Mouse (Mus musculus) neural tube, embryonic 14.5 days (tissue): ENCODE results near the gene Nmi. TPM values are rescaled to one million over a fixed set of nuclear protein-coding genes. Genes with fewer than 3 reads are reported as not detected.
A peak's percentile ranks its signal among the peaks of the same experiment; 100 is the strongest.

Experiments used
- ATAC-seq: fragments of 200-750 bp; cut with Nextera tagmentation; 2 replicates; pipeline ENCODE4 v1.8.0; 2017; ENCODE audit warnings: low read depth, mild to moderate bottlenecking, moderate TSS enrichment, moderate library complexity
- H3K27ac ChIP-seq: fragments of 300-500 bp; sonication (generic); 2 replicates; pipeline ENCODE4 v1.5.1; 2014; ENCODE audit warnings: low read depth, mild to moderate bottlenecking, control low read depth, low read length, moderate library complexity, mixed read lengths
- H3K27me3 ChIP-seq: fragments of 300-500 bp; sonication (generic); 2 replicates; pipeline ENCODE4 v1.6.1; 2014; ENCODE audit warnings: low read length; ENCODE audit not compliant: control insufficient read depth, insufficient read depth
- H3K36me3 ChIP-seq: fragments of 300-500 bp; sonication (generic); 2 replicates; pipeline ENCODE4 v1.6.1; 2014; ENCODE audit warnings: low read length, mixed read lengths; ENCODE audit not compliant: control insufficient read depth, insufficient read depth
- H3K4me1 ChIP-seq: fragments of 300-500 bp; sonication (generic); 2 replicates; pipeline ENCODE4 v1.6.1; 2014; ENCODE audit warnings: low read length; ENCODE audit not compliant: control insufficient read depth, insufficient read depth
- H3K4me2 ChIP-seq: fragments of 300-500 bp; sonication (generic); 2 replicates; pipeline ENCODE4 v1.6.1; 2014; ENCODE audit warnings: mild to moderate bottlenecking, low read depth, low read length, control low read depth
- H3K4me3 ChIP-seq: fragments of 300-500 bp; sonication (generic); 2 replicates; pipeline ENCODE4 v1.5.1; 2014; ENCODE audit warnings: low read depth, low read length, control low read depth, mixed read lengths
- H3K9ac ChIP-seq: fragments of 300-500 bp; sonication (generic); replicated peaks from 2 replicates; pipeline ENCODE4 v1.6.1; 2014; ENCODE audit warnings: low read depth, mild to moderate bottlenecking, control low read depth, low read length, mixed read lengths
- H3K9me3 ChIP-seq: fragments of 300-500 bp; sonication (generic); 2 replicates; pipeline ENCODE4 v1.6.1; 2016; ENCODE audit warnings: low read length; ENCODE audit not compliant: control insufficient read depth
- WGBS: fragments of 180-500 bp; shearing (Covaris S2); extraction: QIAGEN DNeasy Blood & Tissue Kit; methylation state at CpG from one replicate; pipeline ENCODE4 v1.1.7; 2014; 5-methylcytosine and 5-hydroxymethylcytosine counted together
- polyA plus RNA-seq: library from polyadenylated mRNA; unstranded; fragments of >200 nt; fragmentation: Nextera tagmentation; extraction: Ambion mirVana; gene quantifications from 2 replicates; pipeline ENCODE4 v1.2.1, GENCODE M21; 2014

The Nmi gene
- polyA plus RNA-seq, 1 experiment from 2014 or later = 2.7 TPM

DNA sequence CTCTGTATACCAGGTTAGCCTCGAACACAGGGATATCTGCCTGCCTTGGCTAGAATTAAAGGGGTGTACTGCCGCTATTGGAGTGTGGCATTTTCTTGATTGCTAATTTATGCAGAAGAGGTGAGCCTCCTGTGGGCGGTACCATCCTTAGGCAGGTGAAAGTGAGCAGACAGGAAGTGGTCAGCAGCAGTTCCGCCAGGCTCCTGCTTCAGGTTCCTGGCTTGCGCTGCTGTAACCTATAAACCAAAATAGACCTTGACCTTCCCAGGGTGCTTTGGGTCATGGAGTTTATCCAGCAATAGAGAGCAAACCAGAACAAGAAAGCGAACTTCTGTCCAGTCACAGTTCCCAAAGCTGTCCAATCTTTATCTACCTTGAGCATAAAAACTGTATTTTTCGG lies 37.4 kb downstream of the Nmi start:
- no peaks in the 10 kb centered on the region for H3K4me1 ChIP-seq
- WGBS = 90% methylated on average over 7 of the region's 7 CpGs
- H3K27me3 ChIP-seq = no peaks in the 10 kb centered on the region
- no peak overlapping the region for H3K9ac ChIP-seq
- no peaks in the 10 kb centered on the region for H3K36me3 ChIP-seq
- H3K9me3 ChIP-seq = no peaks in the 10 kb centered on the region
- H3K4me3 ChIP-seq = no peak overlapping the region
- H3K4me2 ChIP-seq = no peak overlapping the region
- ATAC-seq = no peak
- no peak overlapping the region for H3K27ac ChIP-seq

DNA sequence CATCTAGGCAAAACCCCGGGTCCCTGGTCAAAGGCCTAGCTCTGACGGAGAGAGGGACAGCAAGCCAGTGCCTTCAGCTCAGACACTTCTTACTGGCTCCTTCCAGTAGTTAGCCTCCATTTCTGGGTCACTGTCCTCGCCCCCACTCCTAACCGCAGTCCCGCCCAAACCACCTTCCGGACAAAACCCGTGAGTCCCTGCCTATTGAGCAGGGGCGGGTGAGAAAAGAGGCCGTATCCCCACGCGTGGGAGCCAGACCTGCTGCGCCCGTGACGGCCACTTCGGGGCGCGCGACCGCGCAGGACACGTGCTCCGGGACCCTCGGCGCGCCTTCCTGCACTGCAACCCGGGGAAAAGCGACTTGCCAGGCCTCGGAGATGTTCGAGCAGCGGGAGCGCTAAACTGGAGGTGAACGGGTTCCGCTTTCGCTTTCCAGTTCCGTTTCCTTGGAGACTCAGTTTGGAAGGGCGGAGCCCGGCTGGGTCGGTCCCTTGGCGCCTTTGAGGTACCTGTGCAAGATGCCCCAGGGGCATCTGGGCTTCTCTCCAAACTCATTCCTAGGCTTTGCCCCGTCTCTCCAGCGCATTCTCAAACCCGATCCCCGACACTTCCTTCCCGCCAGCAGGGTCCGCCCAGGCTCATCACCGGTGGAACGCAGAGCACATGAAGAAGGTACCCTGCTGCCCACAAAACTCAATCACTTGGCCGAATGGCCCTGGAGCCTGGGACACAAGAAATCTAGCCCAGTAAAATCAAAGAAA lies 38.5 kb downstream of the Nmi start, which contains the start of gene Rbm43:
Rbm43 (minus strand) TSS at position 590 of the 761 bp plus-strand sequence.
- H3K4me2 ChIP-seq = peak within 1 kb of the TSS; percentile 92
- H3K36me3 ChIP-seq = no peaks in the 10 kb centered on the region
- peak within 1 kb of the TSS; percentile 46 for H3K9ac ChIP-seq
- peak within 1 kb of the TSS; percentile 49 for H3K4me3 ChIP-seq
- H3K4me1 ChIP-seq = no peaks in the 10 kb centered on the region
- 1% methylated on average over 48 of the region's 48 CpGs for WGBS
- no peak within 1 kb of the TSS for H3K27ac ChIP-seq
- ATAC-seq = peak; percentile 89
- H3K9me3 ChIP-seq = no peaks in the 10 kb centered on the region
- no peaks in the 10 kb centered on the region for H3K27me3 ChIP-seq

DNA sequence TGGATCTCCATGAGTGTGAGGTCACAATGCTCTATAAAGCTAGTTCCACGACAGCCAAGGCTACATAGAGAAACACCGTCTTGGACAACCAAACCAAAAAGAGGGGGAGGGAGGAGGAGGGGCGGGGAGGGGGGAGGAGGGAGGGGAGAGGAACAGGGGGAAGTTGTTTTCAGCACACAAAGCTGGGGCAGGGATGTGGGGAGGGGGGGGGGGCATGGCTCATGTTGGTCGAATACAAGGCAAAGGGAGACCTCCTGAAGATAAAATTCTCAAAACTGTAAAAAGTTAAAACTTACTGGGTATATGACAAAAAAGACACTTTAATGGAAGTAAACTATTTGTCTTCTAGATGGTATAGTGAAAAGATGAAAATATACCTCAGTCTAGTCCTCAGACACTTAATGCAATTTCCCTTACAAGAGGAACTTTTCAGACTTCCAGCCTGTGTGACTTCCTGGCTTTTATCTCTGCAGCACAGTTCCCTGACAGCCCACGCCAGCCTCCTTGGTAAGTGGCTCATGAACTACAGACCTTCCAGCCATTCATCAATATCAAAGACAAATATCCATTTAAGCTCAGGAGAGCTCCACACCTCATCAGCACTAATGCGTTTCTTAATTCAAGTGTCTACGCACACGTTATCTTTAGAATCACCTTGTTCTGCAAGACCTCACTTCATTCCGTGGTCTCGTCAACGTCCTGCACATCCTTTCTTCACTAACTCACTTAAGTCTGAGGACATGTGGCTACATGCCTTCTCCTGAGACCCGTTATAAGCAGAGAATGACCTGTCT lies 39.8 kb downstream of the Nmi start:
- Histone ChIP-seq H3K36me3 (no peaks in the 10 kb centered on the region), H3K4me2 (peak overlapping the region; percentile 92; the same call in 1 of the 2 replicates), H3K4me3 (no peak overlapping the region), H3K9me3 (no peaks in the 10 kb centered on the region), H3K4me1 (no peaks in the 10 kb centered on the region), H3K27me3 (no peaks in the 10 kb centered on the region), H3K27ac (no peak overlapping the region), H3K9ac (no peak overlapping the region)
- 0 out of 2 replicates have a peak, but pooled peaks have one; percentile 35 for ATAC-seq
- WGBS = 59% methylated on average over 12 of the region's 12 CpGs

DNA sequence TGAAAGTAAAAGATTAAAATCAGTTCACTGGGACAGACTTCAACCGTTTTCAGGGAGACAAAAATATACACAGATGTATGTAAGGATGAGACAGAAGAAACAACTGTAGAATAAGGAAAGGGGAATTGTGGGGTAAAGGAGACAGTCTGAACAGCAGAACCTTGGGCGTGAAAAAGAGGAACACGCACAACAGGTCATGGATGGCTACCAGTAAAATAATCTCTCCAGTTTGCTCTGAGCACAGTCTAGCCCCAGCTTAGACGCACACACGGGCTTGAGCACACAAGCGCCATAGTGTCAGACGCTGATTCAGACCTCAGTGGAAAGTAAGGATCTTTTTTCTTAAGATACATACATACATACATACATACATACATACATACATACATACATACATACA lies 42.1 kb downstream of the Nmi start:
- 91% methylated on average over 7 of the region's 7 CpGs for WGBS
- no peaks in the 10 kb centered on the region for H3K27me3 ChIP-seq
- no peak overlapping the region for H3K4me3 ChIP-seq
- H3K4me1 ChIP-seq = no peaks in the 10 kb centered on the region
- no peak overlapping the region for H3K9ac ChIP-seq
- ATAC-seq = no peak
- no peaks in the 10 kb centered on the region for H3K36me3 ChIP-seq
- H3K27ac ChIP-seq = no peak overlapping the region
- no peak overlapping the region for H3K4me2 ChIP-seq
- H3K9me3 ChIP-seq = no peaks in the 10 kb centered on the region

DNA sequence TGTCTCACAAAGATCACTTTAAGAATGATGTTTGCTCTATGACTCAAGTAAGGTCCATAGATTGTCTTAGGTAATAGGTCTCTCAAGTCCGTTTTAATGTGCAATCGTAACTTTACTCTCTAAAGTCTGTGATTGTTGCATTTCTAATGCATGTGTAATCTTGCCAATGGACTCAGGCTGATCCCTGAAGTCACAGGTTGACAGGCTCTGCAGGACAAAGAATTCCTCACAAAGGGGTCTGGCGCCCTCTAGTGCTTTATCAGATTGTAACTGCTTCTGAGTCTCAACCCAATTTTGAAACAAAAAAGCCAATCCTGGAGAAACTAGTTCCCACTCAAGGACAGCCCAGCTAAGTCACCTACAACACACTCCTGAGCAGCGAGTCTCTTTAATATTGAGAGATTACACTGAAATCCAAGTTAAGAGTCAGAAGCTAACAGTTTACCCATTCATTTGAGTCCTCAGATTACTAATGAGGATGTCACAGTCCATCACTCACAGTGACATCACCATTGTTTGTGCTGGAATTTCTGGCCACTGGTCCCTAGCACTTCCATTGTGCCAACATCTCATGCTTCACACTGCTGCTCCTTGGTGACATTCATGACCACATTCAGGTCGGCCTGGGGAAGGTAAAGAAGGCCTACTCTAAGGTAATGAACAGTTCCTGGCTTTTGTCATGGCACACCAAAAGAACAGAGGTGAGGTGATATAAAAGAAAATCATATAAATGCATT lies 58.2 kb downstream of the Nmi start:
- H3K4me2 ChIP-seq = no peak overlapping the region
- no peaks in the 10 kb centered on the region for H3K9me3 ChIP-seq
- no peaks in the 10 kb centered on the region for H3K4me1 ChIP-seq
- ATAC-seq = peak; percentile 85
- no peaks in the 10 kb centered on the region for H3K36me3 ChIP-seq
- H3K9ac ChIP-seq = no peak overlapping the region
- H3K4me3 ChIP-seq = no peak overlapping the region
- WGBS = 6% methylated on average over 5 of the region's 5 CpGs
- H3K27ac ChIP-seq = no peak overlapping the region
- H3K27me3 ChIP-seq = no peaks in the 10 kb centered on the region

DNA sequence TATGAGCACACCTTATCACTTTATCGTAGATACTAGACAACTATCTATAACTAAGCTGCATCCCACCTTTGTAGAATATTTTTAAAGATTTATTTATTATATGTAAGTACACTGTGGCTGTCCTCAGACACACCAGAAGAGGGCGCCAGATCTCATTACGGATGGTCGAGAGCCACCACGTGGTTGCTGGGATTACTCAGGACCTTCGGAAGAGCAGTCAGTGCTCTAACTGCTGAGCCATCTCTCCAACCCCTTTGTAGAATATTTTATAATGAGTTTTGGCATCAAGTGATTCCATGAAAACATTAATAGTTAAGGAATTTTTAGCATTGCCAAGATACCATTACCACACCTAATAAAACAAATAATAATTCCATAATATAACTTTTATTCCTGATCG lies 58.8 kb downstream of the Nmi start:
- 59% methylated on average over 7 of the region's 7 CpGs for WGBS
- H3K9me3 ChIP-seq = no peaks in the 10 kb centered on the region
- H3K36me3 ChIP-seq = no peaks in the 10 kb centered on the region
- H3K4me1 ChIP-seq = no peaks in the 10 kb centered on the region
- no peak overlapping the region for H3K4me3 ChIP-seq
- no peaks in the 10 kb centered on the region for H3K27me3 ChIP-seq
- ATAC-seq = peak; percentile 41; the same call in 1 of the 2 replicates
- H3K9ac ChIP-seq = no peak overlapping the region
- H3K27ac ChIP-seq = no peak overlapping the region
- no peak overlapping the region for H3K4me2 ChIP-seq

DNA sequence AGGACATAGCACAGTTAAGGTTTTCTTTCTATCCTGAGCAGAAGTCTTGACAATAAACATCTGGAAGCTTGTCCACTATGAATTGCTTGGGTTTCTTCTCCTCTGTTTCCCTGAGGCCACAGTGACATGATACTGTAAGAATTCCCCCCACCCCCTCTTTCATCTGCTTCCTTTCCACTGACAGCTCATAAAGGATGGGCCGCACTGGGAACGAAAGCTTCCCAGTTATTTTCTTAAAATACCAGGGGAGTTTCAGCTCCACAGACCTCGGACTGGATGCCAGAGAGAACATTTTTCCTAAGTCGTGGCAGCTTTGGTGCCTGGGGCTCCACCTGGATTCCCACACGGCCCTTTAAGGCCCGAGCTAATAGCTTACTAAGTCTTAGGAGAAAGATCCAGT lies 60.6 kb downstream of the Nmi start:
- H3K27ac ChIP-seq = no peak overlapping the region
- H3K4me1 ChIP-seq = no peaks in the 10 kb centered on the region
- no peaks in the 10 kb centered on the region for H3K27me3 ChIP-seq
- no peak overlapping the region for H3K4me2 ChIP-seq
- no peak overlapping the region for H3K9ac ChIP-seq
- no peaks in the 10 kb centered on the region for H3K9me3 ChIP-seq
- ATAC-seq = no peak
- H3K36me3 ChIP-seq = no peaks in the 10 kb centered on the region
- no peak overlapping the region for H3K4me3 ChIP-seq
- WGBS = 46% methylated on average over 6 of the region's 6 CpGs

DNA sequence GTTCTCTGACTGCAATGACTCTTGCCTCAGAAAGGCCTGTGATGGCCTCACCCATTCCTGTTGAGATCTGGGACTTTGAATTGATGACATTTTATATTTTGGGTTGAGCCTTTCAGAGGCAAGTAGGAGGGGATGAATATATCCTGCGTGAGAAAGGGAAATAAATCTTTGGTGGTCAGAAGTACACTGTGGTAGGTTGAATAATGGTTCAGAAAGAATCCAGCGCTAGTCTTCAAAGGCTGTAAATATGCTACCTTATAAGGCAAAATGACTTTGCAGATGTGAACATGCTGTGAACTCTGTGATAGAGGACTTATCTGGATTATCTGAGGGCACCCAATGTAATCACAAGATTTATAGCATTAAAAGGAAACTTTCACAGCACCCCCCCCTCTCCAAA lies 61.4 kb downstream of the Nmi start:
- Histone ChIP-seq H3K4me1 (no peaks in the 10 kb centered on the region), H3K27me3 (no peaks in the 10 kb centered on the region), H3K4me2 (no peak overlapping the region), H3K36me3 (no peaks in the 10 kb centered on the region), H3K4me3 (no peak overlapping the region), H3K9me3 (no peaks in the 10 kb centered on the region), H3K9ac (no peak overlapping the region), H3K27ac (no peak overlapping the region)
- WGBS = 68% methylated on average over 2 of the region's 2 CpGs
- no peak for ATAC-seq
